ENCODE assay signal across 27 mouse cellular contexts in the genomic region with DNA sequence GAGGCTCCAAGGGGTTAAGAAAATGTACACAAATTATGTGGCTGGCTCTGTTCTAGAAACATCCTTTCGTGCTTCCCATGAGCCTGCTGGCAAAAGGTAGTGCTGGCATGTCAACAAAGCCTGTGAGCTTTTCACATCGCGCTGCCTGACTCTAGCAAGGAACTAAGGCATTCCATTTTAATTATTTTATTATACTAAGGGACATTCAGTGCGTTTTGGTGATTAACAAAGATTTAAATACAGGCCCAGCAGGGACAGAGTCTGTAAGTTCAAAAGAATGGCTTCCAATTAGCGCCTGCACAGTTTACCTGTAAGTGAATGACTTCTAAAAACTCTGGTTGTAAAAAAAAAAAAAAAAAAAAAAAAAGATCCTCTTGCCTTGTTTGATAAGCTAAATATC.
"Had no signal": no experiment of that assay in that cellular context is flagged by ENCODE, and none has a peak within 500 bp of the region (broad histone marks: within the 10 kb centered on the region; RNA-seq: fewer than 3 reads in every experiment).

No protein-coding gene starts in this region.

- H3K36me3 ChIP-seq: embryonic facial prominence, embryonic 10.5 days; embryonic facial prominence, embryonic 12.5 days; embryonic facial prominence, embryonic 13.5 days; embryonic facial prominence, embryonic 15.5 days; forebrain, embryonic 15.5 days; heart, embryonic 10.5 days; heart, embryonic 12.5 days had no signal

- H3K9me3 ChIP-seq: embryonic facial prominence, embryonic 10.5 days; embryonic facial prominence, embryonic 12.5 days; embryonic facial prominence, embryonic 13.5 days; embryonic facial prominence, embryonic 15.5 days; forebrain, embryonic 13.5 days; forebrain, embryonic 15.5 days; heart, embryonic 10.5 days; heart, embryonic 12.5 days had no signal

- H3K9ac ChIP-seq: embryonic facial prominence, embryonic 12.5 days; embryonic facial prominence, embryonic 13.5 days; embryonic facial prominence, embryonic 15.5 days; forebrain, embryonic 13.5 days; forebrain, embryonic 15.5 days; heart, embryonic 12.5 days had no signal

- DNase-seq: cerebellum, adult 2 months; cerebellum, adult 8-10 months; cerebellum, adult 9-10 months; cerebellum, adult 9-11 months; cerebellum, postnatal 10 days; cerebellum, postnatal 14 days; cerebellum, postnatal 25 days; cerebellum, postnatal 36 days; embryo, embryonic 11 days; gastrocnemius, adult 2 months; gastrocnemius, postnatal 10 days; gastrocnemius, postnatal 14 days; gastrocnemius, postnatal 25 days; gastrocnemius, postnatal 36 days; heart, adult 18-20 months; heart, adult 2 months had no signal

- H3K4me3 ChIP-seq: embryonic facial prominence, embryonic 10.5 days; embryonic facial prominence, embryonic 12.5 days; embryonic facial prominence, embryonic 13.5 days; embryonic facial prominence, embryonic 15.5 days; erythroblast, embryonic 14.5 days; forebrain, embryonic 13.5 days; forebrain, embryonic 15.5 days; gastrocnemius, adult 2 months; heart, adult 2 months; heart, embryonic 10.5 days; heart, embryonic 12.5 days had no signal

- H3K4me2 ChIP-seq: embryonic facial prominence, embryonic 12.5 days; embryonic facial prominence, embryonic 13.5 days; embryonic facial prominence, embryonic 15.5 days; forebrain, embryonic 13.5 days; forebrain, embryonic 15.5 days; heart, embryonic 11.5 days; heart, embryonic 12.5 days had no signal

- ATAC-seq: forebrain, embryonic 13.5 days; forebrain, embryonic 15.5 days; forebrain, embryonic 16.5 days had no signal

- H3K27me3 ChIP-seq: embryonic facial prominence, embryonic 12.5 days; embryonic facial prominence, embryonic 13.5 days; embryonic facial prominence, embryonic 15.5 days; forebrain, embryonic 13.5 days; forebrain, embryonic 15.5 days; heart, embryonic 12.5 days had no signal

- H3K4me1 ChIP-seq: embryonic facial prominence, embryonic 10.5 days; embryonic facial prominence, embryonic 13.5 days had no signal

- H3K27ac ChIP-seq: embryonic facial prominence, embryonic 10.5 days; embryonic facial prominence, embryonic 12.5 days; embryonic facial prominence, embryonic 13.5 days; embryonic facial prominence, embryonic 15.5 days; gastrocnemius, adult 2 months; heart, adult 2 months; heart, embryonic 10.5 days had no signal
